Mouse (Mus musculus): ENCODE measurements at regions not wholly inside any gene's neighbourhood (a gene's known extent, or its start where the extent isn't known, plus 50 kb on each side); places are given as distances from the start of the nearest gene placed in this dataset.
"Not testable (repeated sequence)": the region's sequence is repeated elsewhere in the genome, so short reads cannot be mapped to it uniquely, and the experiment has no call there.

DNA sequence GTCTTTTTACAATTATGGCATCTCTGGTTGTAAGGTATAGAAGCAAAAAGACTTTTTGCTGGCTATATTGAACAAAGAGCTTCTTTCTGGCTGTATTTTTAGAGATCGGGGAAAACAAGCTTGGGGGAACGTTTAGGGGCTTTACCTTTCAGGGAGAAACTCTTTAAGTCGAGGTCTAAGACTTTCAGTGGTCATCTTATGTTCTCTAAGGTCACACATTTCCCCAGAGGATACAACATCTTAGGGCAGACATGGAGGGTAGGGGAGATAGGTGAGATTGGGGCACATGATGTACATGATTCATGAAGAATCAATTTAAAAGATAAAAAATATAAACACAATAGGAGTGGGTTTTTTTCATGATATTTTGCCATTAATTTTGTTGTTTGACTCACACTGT lies 870.2 kb upstream of the Foxg1 start:
- no peaks in the 10 kb centered on the region for H3K4me1 ChIP-seq (ENCODE audit: control insufficient read depth, insufficient read depth, low read length)
- no peak for TF ChIP-seq CTCF (IDR thresholded peaks at IDR 0.05; ENCODE audit: borderline replicate concordance, insufficient read depth, low read depth, low read length)
- no peak for TF ChIP-seq POLR2A (IDR thresholded peaks at IDR 0.05; ENCODE audit: borderline replicate concordance, insufficient read depth, low read length)
- H3K27ac ChIP-seq (ENCODE audit: insufficient read depth, low read length): no peak overlapping the region
- no peak for DNase-seq
- 80% methylated on average over 3 of the region's 3 CpGs for WGBS
- H3K27me3 ChIP-seq (ENCODE audit: control insufficient read depth, insufficient read depth, low read length): no peaks in the 10 kb centered on the region
- H3K4me3 ChIP-seq (replicated peaks; ENCODE audit: insufficient read depth, low read depth, low read length): no peak overlapping the region

GRCm38 (mm10) chr12:48521996-48522395 lies 860.5 kb upstream of the Foxg1 start:
- peak in 1 of 2 experiments; percentile 9 for DNase-seq
- Histone ChIP-seq H3K4me1 (ENCODE audit: control insufficient read depth, insufficient read depth, low read length) (no peaks in the 10 kb centered on the region), H3K27me3 (ENCODE audit: control insufficient read depth, insufficient read depth, low read length) (no peaks in the 10 kb centered on the region), H3K4me3 (replicated peaks; ENCODE audit: insufficient read depth, low read depth, low read length) (no peak overlapping the region), H3K27ac (ENCODE audit: insufficient read depth, low read length) (no peak overlapping the region)
- 23% methylated on average over 3 of the region's 3 CpGs for WGBS
- TF ChIP-seq CTCF (IDR thresholded peaks at IDR 0.05; ENCODE audit: borderline replicate concordance, insufficient read depth, low read depth, low read length): no peak

DNA sequence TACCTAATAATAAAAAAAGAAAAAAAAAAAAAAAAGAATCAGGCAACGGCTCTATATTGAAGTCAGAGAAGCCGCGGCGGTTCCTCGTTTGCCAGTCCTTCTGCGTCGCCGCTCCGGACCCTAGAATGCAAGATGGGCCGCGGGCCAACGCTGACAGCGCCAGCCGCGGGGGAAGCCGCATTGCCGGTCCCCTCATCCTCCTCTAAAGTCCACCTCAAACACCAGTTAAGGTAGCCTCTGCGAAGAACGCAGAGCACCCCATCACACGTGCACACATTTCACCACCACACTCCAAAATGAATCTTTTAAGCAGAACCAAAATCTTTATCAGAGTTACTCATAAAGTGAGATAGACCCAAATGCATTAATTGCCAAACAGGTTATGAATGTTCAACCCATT lies 822.8 kb upstream of the Foxg1 start:
- peak; percentile 9 to 18 for DNase-seq
- not testable (repeated sequence) for H3K27me3 ChIP-seq (ENCODE audit: control insufficient read depth, insufficient read depth, low read length); H3K27ac ChIP-seq (ENCODE audit: insufficient read depth, low read length); H3K4me3 ChIP-seq (replicated peaks; ENCODE audit: insufficient read depth, low read depth, low read length); H3K4me1 ChIP-seq (ENCODE audit: control insufficient read depth, insufficient read depth, low read length)
- 80% methylated on average over 20 of the region's 20 CpGs for WGBS

- H3K4me1 ChIP-seq (ENCODE audit: control insufficient read depth, insufficient read depth, low read length): no peaks in the 10 kb centered on the region
- DNase-seq: peak in 1 of 2 experiments; percentile 3
- WGBS: 57% methylated on average over 5 of the region's 5 CpGs
- H3K27me3 ChIP-seq (ENCODE audit: control insufficient read depth, insufficient read depth, low read length): no peaks in the 10 kb centered on the region
- TF ChIP-seq POLR2A (IDR thresholded peaks at IDR 0.05; ENCODE audit: borderline replicate concordance, insufficient read depth, low read length) (no peak), CTCF (IDR thresholded peaks at IDR 0.05; ENCODE audit: borderline replicate concordance, insufficient read depth, low read depth, low read length) (no peak)
- H3K27ac ChIP-seq (ENCODE audit: insufficient read depth, low read length): no peak overlapping the region
- H3K4me3 ChIP-seq (replicated peaks; ENCODE audit: insufficient read depth, low read depth, low read length): no peak overlapping the region
These were observed 777.9 kb upstream of the Foxg1 start for GRCm38 (mm10) chr12:48604401-48605197.

- no peak overlapping the region for H3K27ac ChIP-seq (ENCODE audit: insufficient read depth, low read length)
- no peaks in the 10 kb centered on the region for H3K27me3 ChIP-seq (ENCODE audit: control insufficient read depth, insufficient read depth, low read length)
- TF ChIP-seq CTCF (IDR thresholded peaks at IDR 0.05; ENCODE audit: borderline replicate concordance, insufficient read depth, low read depth, low read length): no peak
- TF ChIP-seq POLR2A (IDR thresholded peaks at IDR 0.05; ENCODE audit: borderline replicate concordance, insufficient read depth, low read length): no peak
- no peak overlapping the region for H3K4me3 ChIP-seq (replicated peaks; ENCODE audit: insufficient read depth, low read depth, low read length)
- H3K4me1 ChIP-seq (ENCODE audit: control insufficient read depth, insufficient read depth, low read length): no peaks in the 10 kb centered on the region
- DNase-seq: no peak
These were observed 777.0 kb upstream of the Foxg1 start for GRCm38 (mm10) chr12:48605423-48605822.

DNA sequence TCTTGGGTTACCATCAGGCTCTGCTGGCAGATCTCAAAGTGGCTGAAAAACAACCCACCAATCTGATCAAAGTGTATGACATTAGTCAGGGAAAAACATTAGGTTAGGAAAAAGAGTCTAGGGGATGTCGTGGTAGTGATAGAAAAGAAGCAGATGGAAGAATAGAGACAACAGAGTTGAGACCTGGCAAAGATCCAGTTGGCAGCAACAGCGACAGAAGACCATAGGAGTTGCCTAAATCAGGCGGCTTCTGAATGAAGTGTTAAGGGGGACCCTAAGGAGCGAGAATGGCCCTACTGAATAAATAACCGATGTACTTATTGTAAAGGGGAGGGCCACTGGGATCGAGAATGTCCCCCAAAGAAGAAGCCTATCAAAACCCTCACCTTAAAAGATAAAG lies 773.1 kb upstream of the Foxg1 start:
- TF ChIP-seq CTCF (IDR thresholded peaks at IDR 0.05; ENCODE audit: borderline replicate concordance, insufficient read depth, low read depth, low read length) (no peak), POLR2A (IDR thresholded peaks at IDR 0.05; ENCODE audit: borderline replicate concordance, insufficient read depth, low read length) (no peak)
- no peaks in the 10 kb centered on the region for H3K4me1 ChIP-seq (ENCODE audit: control insufficient read depth, insufficient read depth, low read length)
- 17% methylated on average over 6 of the region's 6 CpGs for WGBS
- H3K27ac ChIP-seq (ENCODE audit: insufficient read depth, low read length): no peak overlapping the region
- H3K4me3 ChIP-seq (replicated peaks; ENCODE audit: insufficient read depth, low read depth, low read length): no peak overlapping the region
- no peaks in the 10 kb centered on the region for H3K27me3 ChIP-seq (ENCODE audit: control insufficient read depth, insufficient read depth, low read length)
- DNase-seq: no peak

- WGBS: 14% methylated on average over 5 of the region's 5 CpGs
- Histone ChIP-seq H3K27ac (ENCODE audit: insufficient read depth, low read length) (no peak overlapping the region), H3K27me3 (ENCODE audit: control insufficient read depth, insufficient read depth, low read length) (no peaks in the 10 kb centered on the region), H3K4me1 (ENCODE audit: control insufficient read depth, insufficient read depth, low read length) (no peaks in the 10 kb centered on the region), H3K4me3 (replicated peaks; ENCODE audit: insufficient read depth, low read depth, low read length) (no peak overlapping the region)
- no peak for DNase-seq
- TF ChIP-seq CTCF (IDR thresholded peaks at IDR 0.05; ENCODE audit: borderline replicate concordance, insufficient read depth, low read depth, low read length) (no peak), POLR2A (IDR thresholded peaks at IDR 0.05; ENCODE audit: borderline replicate concordance, insufficient read depth, low read length) (no peak)
These were observed 770.4 kb upstream of the Foxg1 start for GRCm38 (mm10) chr12:48612066-48612465.

GRCm38 (mm10) chr12:48616337-48616736 lies 766.1 kb upstream of the Foxg1 start:
- Histone ChIP-seq H3K4me3 (replicated peaks; ENCODE audit: insufficient read depth, low read depth, low read length) (no peak overlapping the region), H3K27me3 (ENCODE audit: control insufficient read depth, insufficient read depth, low read length) (no peaks in the 10 kb centered on the region), H3K27ac (ENCODE audit: insufficient read depth, low read length) (no peak overlapping the region), H3K4me1 (ENCODE audit: control insufficient read depth, insufficient read depth, low read length) (no peaks in the 10 kb centered on the region)
- TF ChIP-seq POLR2A (IDR thresholded peaks at IDR 0.05; ENCODE audit: borderline replicate concordance, insufficient read depth, low read length) (no peak), CTCF (IDR thresholded peaks at IDR 0.05; ENCODE audit: borderline replicate concordance, insufficient read depth, low read depth, low read length) (no peak)
- WGBS: 97% methylated on average over 2 of the region's 2 CpGs
- no peak for DNase-seq

Data from cerebellum, adult 2 months (tissue).